Mouse (Mus musculus) liver, postnatal 0 days (tissue): Measurements from ENCODE around the gene Atp8a2. TPM values are rescaled to one million over a fixed set of nuclear protein-coding genes. Genes with fewer than 3 reads are reported as not detected.

ENCODE experiments used
- ATAC-seq: fragments of 200-750 bp; cut with Nextera tagmentation; 2 replicates; pipeline ENCODE4 v1.8.0; 2017; ENCODE audit warnings: mild to moderate bottlenecking, moderate library complexity
- DNase-seq: peaks from one replicate; pipeline ENCODE4 v3.0.0-alpha.2; 2016
- H3K27ac ChIP-seq: fragments of 300-500 bp; sonication (generic); 2 replicates; pipeline ENCODE4 v1.5.1; 2014; ENCODE audit warnings: antibody characterized with exemption, moderate library complexity, mild to moderate bottlenecking, low read depth
- H3K27me3 ChIP-seq: fragments of 300-500 bp; sonication (generic); 2 replicates; pipeline ENCODE4 v1.6.1; 2014; ENCODE audit warnings: low read length, control low read depth, mixed read lengths; ENCODE audit not compliant: insufficient read depth
- H3K36me3 ChIP-seq: fragments of 300-500 bp; sonication (generic); replicated peaks from 2 replicates; pipeline ENCODE4 v1.6.1; 2014; ENCODE audit warnings: mild to moderate bottlenecking, control low read depth, low read length, moderate library complexity, mixed read lengths; ENCODE audit not compliant: insufficient read depth
- H3K4me1 ChIP-seq: fragments of 300-500 bp; sonication (generic); 2 replicates; pipeline ENCODE4 v1.6.1; 2014; ENCODE audit warnings: antibody characterized with exemption, mild to moderate bottlenecking, control low read depth; ENCODE audit not compliant: insufficient read depth
- H3K4me2 ChIP-seq: fragments of 300-500 bp; sonication (generic); 2 replicates; pipeline ENCODE4 v1.6.1; 2014; ENCODE audit warnings: low read depth, mild to moderate bottlenecking, low read length, moderate library complexity, mixed read lengths
- H3K4me3 ChIP-seq: fragments of 300-500 bp; sonication (generic); 2 replicates; pipeline ENCODE4 v1.5.1; 2014; ENCODE audit warnings: low read depth, low read length
- H3K9ac ChIP-seq: fragments of 300-500 bp; sonication (generic); replicated peaks from 2 replicates; pipeline ENCODE4 v1.6.1; 2014; ENCODE audit warnings: mild to moderate bottlenecking, moderate library complexity
- H3K9me3 ChIP-seq: fragments of 300-500 bp; sonication (generic); 2 replicates; pipeline ENCODE4 v1.6.1; 2016; ENCODE audit warnings: mild to moderate bottlenecking, control low read depth, low read length, mixed read lengths
- CTCF ChIP-seq: sonication (generic); IDR thresholded peaks from 2 replicates; pipeline ENCODE4 v1.5.1; 2016; ENCODE audit warnings: antibody characterized with exemption, low read depth
- EP300 ChIP-seq: IDR thresholded peaks from 2 replicates; pipeline ENCODE4 v1.6.1; 2016; ENCODE audit warnings: antibody characterized with exemption, low read depth, mild to moderate bottlenecking
- whole genome bisulfite sequencing: fragments of 180-500 bp; shearing (Covaris S2); extraction: QIAGEN DNeasy Blood & Tissue Kit; methylation state at CpG from one replicate; pipeline ENCODE4 v1.1.7; 2014; ENCODE audit not compliant: insufficient replicate concordance; 5-methylcytosine and 5-hydroxymethylcytosine counted together
- polyA plus RNA-seq: library from polyadenylated mRNA; unstranded; fragments of >200 nt; fragmentation: Nextera tagmentation; extraction: Ambion mirVana; gene quantifications from 2 replicates; pipeline ENCODE4 v1.2.1, GENCODE M21; 2015

Atp8a2 gene
- polyA plus RNA-seq, 1 experiment from 2014 or later = 7.5 TPM

GRCm38 (mm10) chr14:59893971-59894370 lies 303.0 kb downstream of the Atp8a2 start:
- H3K4me2 ChIP-seq = no peak overlapping the region
- ATAC-seq (no peak), DNase-seq (no peak)
- H3K4me1 ChIP-seq = no peaks in the 10 kb centered on the region
- H3K9me3 ChIP-seq = no peaks in the 10 kb centered on the region; the same call in 1 of the 2 replicates
- H3K27me3 ChIP-seq = no peaks in the 10 kb centered on the region
- 67% methylated on average over 1 of the region's 1 CpGs for WGBS
- H3K27ac ChIP-seq = no peak overlapping the region
- no peak overlapping the region for H3K9ac ChIP-seq
- TF ChIP-seq CTCF (no peak), EP300 (no peak)
- H3K36me3 ChIP-seq = no peaks in the 10 kb centered on the region
- no peak overlapping the region for H3K4me3 ChIP-seq

- ATAC-seq (no peak), DNase-seq (no peak)
- no peaks in the 10 kb centered on the region for H3K36me3 ChIP-seq
- H3K9me3 ChIP-seq = no peaks in the 10 kb centered on the region; the same call in 1 of the 2 replicates
- 78% methylated on average over 8 of the region's 8 CpGs for WGBS
- H3K4me1 ChIP-seq = no peaks in the 10 kb centered on the region
- H3K4me3 ChIP-seq = no peak overlapping the region
- H3K9ac ChIP-seq = no peak overlapping the region
- no peak overlapping the region for H3K4me2 ChIP-seq
- H3K27me3 ChIP-seq = no peaks in the 10 kb centered on the region
- no peak overlapping the region for H3K27ac ChIP-seq
- TF ChIP-seq CTCF = no peak
- TF ChIP-seq EP300 = no peak
Measured at GRCm38 (mm10) chr14:59892084-59892483, 304.9 kb downstream of the Atp8a2 start.

- no peaks in the 10 kb centered on the region for H3K36me3 ChIP-seq
- WGBS = 80% methylated on average over 5 of the region's 5 CpGs
- DNase-seq (no peak), ATAC-seq (no peak)
- H3K9ac ChIP-seq = no peak overlapping the region
- no peak overlapping the region for H3K4me3 ChIP-seq
- TF ChIP-seq CTCF (no peak), EP300 (no peak)
- H3K4me1 ChIP-seq = no peaks in the 10 kb centered on the region
- no peaks in the 10 kb centered on the region for H3K27me3 ChIP-seq
- no peak overlapping the region for H3K4me2 ChIP-seq
- H3K27ac ChIP-seq = no peak overlapping the region
- H3K9me3 ChIP-seq = no peaks in the 10 kb centered on the region; the same call in 1 of the 2 replicates
Measured at GRCm38 (mm10) chr14:59891491-59891890, 305.5 kb downstream of the Atp8a2 start.

GRCm38 (mm10) chr14:59890818-59891217 lies 306.2 kb downstream of the Atp8a2 start:
- DNase-seq = no peak
- Histone ChIP-seq H3K9me3 (no peaks in the 10 kb centered on the region; the same call in 1 of the 2 replicates), H3K9ac (no peak overlapping the region), H3K4me3 (no peak overlapping the region), H3K36me3 (no peaks in the 10 kb centered on the region), H3K27ac (no peak overlapping the region), H3K4me1 (no peaks in the 10 kb centered on the region), H3K4me2 (no peak overlapping the region), H3K27me3 (no peaks in the 10 kb centered on the region)
- ATAC-seq = no peak
- WGBS = 76% methylated on average over 5 of the region's 5 CpGs
- no peak for TF ChIP-seq CTCF
- TF ChIP-seq EP300 = no peak

GRCm38 (mm10) chr14:59890107-59890506 lies 306.9 kb downstream of the Atp8a2 start:
- H3K4me3 ChIP-seq = no peak overlapping the region
- no peaks in the 10 kb centered on the region for H3K27me3 ChIP-seq
- no peak overlapping the region for H3K4me2 ChIP-seq
- no peaks in the 10 kb centered on the region; the same call in 1 of the 2 replicates for H3K9me3 ChIP-seq
- H3K36me3 ChIP-seq = no peaks in the 10 kb centered on the region
- no peak overlapping the region for H3K27ac ChIP-seq
- H3K4me1 ChIP-seq = no peaks in the 10 kb centered on the region
- no peak for TF ChIP-seq EP300
- DNase-seq = no peak
- H3K9ac ChIP-seq = no peak overlapping the region
- WGBS = 50% methylated on average over 7 of the region's 7 CpGs
- ATAC-seq = no peak

GRCm38 (mm10) chr14:59888446-59888845 lies 308.5 kb downstream of the Atp8a2 start:
- Histone ChIP-seq H3K27ac (no peak overlapping the region), H3K9me3 (no peaks in the 10 kb centered on the region), H3K27me3 (no peaks in the 10 kb centered on the region), H3K4me3 (no peak overlapping the region), H3K4me1 (no peaks in the 10 kb centered on the region), H3K36me3 (no peaks in the 10 kb centered on the region), H3K9ac (no peak overlapping the region), H3K4me2 (no peak overlapping the region)
- 79% methylated on average over 1 of the region's 1 CpGs for WGBS
- TF ChIP-seq CTCF = no peak
- no peak for TF ChIP-seq EP300
- no peak for ATAC-seq
- no peak for DNase-seq

- no peak for ATAC-seq
- H3K36me3 ChIP-seq = no peaks in the 10 kb centered on the region
- WGBS = 68% methylated on average over 6 of the region's 6 CpGs
- no peaks in the 10 kb centered on the region for H3K4me1 ChIP-seq
- no peaks in the 10 kb centered on the region for H3K27me3 ChIP-seq
- H3K9me3 ChIP-seq = no peaks in the 10 kb centered on the region
- no peak for DNase-seq
- no peak overlapping the region for H3K27ac ChIP-seq
- H3K4me2 ChIP-seq = no peak overlapping the region
- no peak for TF ChIP-seq CTCF
- no peak for TF ChIP-seq EP300
- H3K9ac ChIP-seq = no peak overlapping the region
- H3K4me3 ChIP-seq = no peak overlapping the region
Measured at GRCm38 (mm10) chr14:59888046-59888445, 308.9 kb downstream of the Atp8a2 start.
